Mouse (Mus musculus) bone marrow, adult 2 months (tissue): Measurements from ENCODE around the gene Reps1.

ENCODE experiments used
- CTCF ChIP-seq: fragments of 200-500 bp; IDR thresholded peaks from 2 replicates; pipeline ENCODE4 v1.5.1; 2011; ENCODE audit warnings: low read length, control low read depth; ENCODE audit not compliant: control insufficient read depth, insufficient read depth
- POLR2A ChIP-seq: fragments of 200-500 bp; IDR thresholded peaks from 2 replicates; pipeline ENCODE4 v1.6.1; 2011; ENCODE audit warnings: low read depth, mild to moderate bottlenecking, control low read depth, low read length, borderline replicate concordance; ENCODE audit not compliant: control insufficient read depth

DNA sequence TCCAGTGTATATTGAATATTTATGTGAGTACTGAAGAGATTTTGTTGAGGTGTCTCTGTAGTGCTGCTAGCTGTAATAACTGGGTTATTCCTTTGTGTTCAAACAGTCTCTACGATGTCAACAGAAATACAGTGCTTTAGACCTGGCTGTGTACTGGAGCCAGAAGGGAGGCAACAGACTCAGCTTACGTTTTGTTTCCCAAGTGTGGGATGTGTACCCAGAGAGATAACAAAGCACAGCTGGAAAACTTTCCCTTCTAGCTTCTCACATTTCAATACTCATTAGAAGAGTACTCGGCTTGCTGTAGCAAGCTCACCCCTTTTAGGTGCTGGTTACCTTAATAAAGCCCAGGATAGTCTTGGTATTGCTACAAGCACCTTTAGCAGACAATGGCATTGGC lies 17.2 kb downstream of the Reps1 start:
- TF ChIP-seq CTCF (no peak), POLR2A (no peak)
